Mouse (Mus musculus) cerebellum, adult 2 months (tissue): ENCODE measurements around the gene Sit1.

Source experiments
- CTCF ChIP-seq: fragments of 200-500 bp; IDR thresholded peaks from 2 replicates; pipeline ENCODE4 v1.5.1; 2011; ENCODE audit warnings: low read depth, mild to moderate bottlenecking, control low read depth, low read length, moderate library complexity, borderline replicate concordance; ENCODE audit not compliant: insufficient read depth
- POLR2A ChIP-seq: fragments of 200-500 bp; IDR thresholded peaks from 2 replicates; pipeline ENCODE4 v1.6.1; 2011; ENCODE audit warnings: low read length, control low read depth, borderline replicate concordance; ENCODE audit not compliant: insufficient read depth

DNA sequence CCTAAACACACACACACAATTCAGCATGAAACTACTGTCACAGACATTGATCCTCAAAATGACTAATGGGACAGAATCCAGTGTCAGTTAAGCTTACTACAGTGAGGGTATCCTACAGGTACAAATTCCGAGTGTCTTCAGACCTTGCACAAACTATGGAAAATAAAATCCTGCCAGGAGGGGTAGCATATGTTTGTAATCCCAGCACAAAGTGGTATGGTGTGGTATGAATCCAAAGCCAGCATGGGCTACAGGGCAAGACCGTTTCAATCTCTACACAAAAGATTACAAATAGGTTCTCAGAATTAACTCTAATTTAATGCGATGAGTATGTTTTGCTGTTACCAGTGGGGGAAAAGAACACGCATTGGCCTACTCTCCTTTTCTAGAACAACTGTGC lies 41.9 kb downstream of the Sit1 start, which contains the start of gene Tesk1:
- TF ChIP-seq CTCF (no peak), POLR2A (no peak)
